Mouse (Mus musculus) testis, postnatal 14 days (tissue): Measurements from ENCODE around the gene Ecm2.

Experiments
- DNase-seq: peaks from one replicate; pipeline ENCODE4 v3.0.0; 2021; ENCODE audit warnings: low spot score

The Ecm2 gene

GRCm38 (mm10) chr13:49504510-49504909 lies at the start of gene Ecm2:
Gene Ecm2, plus strand, starts transcription at chr13:49504810.
- no peak for DNase-seq

GRCm38 (mm10) chr13:49460276-49460675 lies 44.3 kb upstream of the Ecm2 start:
- no peak for DNase-seq

GRCm38 (mm10) chr13:49460692-49461414 lies 43.8 kb upstream of the Ecm2 start:
- DNase-seq = no peak

DNA sequence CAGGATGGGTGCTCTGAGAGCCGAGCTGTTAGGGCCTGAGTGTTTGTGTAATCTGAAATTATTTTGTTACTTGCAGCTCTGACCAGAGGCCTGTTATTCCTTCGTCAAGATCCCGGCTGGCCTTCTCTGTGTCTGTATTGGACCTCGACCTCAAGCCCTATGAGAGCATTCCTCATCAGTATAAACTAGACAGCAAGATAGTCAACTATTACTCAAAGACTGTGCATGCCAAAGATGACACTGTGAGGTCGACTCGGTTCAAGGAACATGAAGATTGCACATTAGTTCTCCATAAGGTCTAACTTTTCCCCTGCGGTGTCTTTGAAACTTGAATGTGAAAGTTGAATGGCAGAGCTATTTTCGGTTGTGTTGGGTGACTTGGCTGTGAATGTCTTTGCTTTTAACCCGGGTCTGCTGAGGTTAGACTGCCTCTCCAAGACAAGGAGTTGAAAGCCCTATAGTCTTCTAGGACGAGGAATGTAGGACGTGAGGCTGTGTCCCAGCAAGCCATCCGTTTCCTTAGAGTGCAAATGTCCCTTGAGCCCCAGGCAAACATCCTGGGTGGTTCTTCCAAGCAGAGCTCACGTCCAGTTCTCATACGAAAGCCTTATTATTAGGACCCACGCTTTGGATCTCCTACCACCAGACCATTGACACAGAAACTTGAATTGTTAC lies 43.0 kb upstream of the Ecm2 start:
- DNase-seq = no peak

GRCm38 (mm10) chr13:49462921-49463320 lies 41.7 kb upstream of the Ecm2 start:
- DNase-seq = no peak

DNA sequence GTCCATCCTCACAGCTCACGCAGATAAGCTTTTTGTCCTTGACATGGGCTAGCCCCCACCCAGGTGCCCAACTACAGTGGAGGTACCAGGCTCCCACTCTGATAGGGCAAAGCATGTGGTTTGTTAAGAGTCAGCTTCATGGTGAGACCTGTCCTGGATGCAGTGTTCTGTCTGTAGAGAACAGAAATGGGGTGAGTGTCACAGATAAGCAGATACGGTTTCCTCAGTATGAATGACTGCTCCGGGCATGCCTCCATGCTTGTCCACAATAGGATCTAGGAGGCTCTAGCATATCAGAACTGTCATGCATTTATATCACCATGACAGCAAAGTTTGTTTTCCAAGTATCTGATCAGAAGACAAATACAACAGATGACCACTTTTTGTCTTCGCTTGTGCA lies 38.7 kb upstream of the Ecm2 start:
- no peak for DNase-seq

DNA sequence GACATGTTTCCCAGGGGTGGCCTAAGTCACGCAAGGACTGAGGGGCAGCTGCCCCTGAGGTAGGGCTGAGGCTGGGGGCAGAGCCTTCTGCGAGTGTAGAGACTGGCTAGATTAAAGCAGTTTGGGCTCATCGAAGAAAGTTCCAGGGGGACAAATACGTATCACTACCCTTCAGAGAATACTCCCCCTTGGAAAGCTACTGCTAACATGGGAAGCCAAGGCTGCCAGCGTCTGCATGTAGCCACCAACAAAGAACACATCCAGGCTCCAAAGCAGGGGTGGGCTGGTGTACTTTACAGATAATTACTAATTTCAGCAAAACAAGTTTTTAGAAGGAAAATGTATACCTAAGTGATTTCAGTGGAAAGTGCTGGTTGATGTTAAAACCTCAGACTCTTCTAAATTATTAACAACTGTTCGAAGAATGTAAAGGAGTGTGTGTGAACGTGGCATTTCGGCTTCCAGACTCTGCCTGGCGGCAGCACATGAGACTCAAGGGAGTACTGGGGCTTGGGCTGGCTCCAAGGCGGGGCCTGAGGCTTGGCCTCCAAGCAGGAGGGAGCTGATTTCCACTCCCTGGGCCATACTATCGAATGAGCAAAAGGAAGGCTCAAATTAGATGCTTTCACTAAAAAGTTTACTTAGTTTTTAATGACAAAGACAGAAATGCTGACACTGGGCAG lies 38.1 kb upstream of the Ecm2 start:
- DNase-seq = peak; percentile 58

- no peak for DNase-seq
These were observed 37.0 kb upstream of the Ecm2 start for GRCm38 (mm10) chr13:49467585-49467984.

DNA sequence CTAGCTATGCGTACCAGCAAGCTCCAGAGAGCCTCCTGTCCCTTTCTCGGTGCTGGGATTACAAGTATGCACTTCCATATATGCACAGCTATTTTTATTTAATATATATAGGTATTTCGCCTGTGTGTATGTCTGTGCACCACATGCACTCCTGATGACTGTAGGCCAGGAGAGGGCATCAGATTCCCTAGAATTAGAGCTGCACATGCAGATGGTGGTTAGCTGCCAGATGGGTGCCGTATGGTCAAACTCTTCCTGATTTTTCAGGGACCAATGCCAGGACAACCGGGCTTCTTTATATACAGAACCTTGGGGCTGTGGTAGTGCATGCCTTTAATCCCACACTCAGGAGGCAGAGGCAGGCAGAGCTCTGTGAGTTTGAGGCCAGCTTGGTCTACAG lies 35.6 kb upstream of the Ecm2 start:
- no peak for DNase-seq

DNA sequence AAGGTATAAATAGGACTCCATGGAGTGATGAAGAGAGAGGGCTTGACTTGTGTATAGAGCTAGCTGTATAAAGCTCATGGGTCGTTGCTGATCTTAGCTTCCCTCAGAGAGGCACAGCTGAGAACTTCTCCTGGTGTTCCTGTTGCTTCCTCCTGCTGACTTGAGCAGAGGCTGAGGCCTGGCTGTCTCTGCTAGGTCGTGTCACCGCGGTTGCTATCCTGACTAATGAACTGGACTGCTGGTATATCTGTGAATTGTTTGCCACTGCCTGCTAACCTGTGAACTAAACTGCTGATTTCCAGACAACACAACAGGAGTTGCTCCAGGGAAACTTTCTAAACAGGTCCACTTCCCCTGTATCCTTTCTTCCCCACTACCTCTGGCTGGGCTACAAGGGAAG lies 34.3 kb upstream of the Ecm2 start:
- DNase-seq = no peak

GRCm38 (mm10) chr13:49470806-49471205 lies 33.8 kb upstream of the Ecm2 start:
- DNase-seq = no peak

DNA sequence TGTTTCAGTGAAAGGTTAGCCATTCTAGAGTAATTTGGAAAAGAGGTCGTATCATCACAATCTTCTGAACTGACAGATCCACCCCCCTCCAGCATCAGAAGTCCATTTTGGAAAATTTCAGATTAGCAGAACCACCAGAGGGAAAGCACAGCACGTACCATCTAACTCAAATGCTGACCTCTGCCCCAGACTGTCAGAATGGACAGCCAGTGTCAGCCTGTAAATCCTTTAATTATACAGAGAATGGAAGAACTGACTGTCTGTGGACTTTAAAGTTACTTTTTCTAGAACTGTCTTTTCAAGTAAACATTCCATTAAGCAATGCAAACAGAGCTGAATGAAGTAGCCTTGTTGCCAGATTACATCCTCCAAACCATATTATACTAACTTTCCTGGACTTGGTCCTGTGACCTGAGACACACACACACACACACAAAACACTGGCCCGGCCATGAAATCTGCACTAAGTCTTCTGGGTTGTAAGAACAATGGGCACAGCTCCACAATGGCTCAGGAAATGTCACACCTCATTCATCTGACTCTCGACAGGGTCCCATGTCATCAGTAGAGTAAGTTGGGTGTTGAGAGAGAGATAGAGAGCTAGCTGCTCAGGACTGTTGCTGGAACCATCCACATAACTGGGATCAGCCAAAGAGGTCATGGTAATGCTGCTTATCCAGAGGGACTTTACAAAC lies 32.5 kb upstream of the Ecm2 start:
- no peak for DNase-seq

DNA sequence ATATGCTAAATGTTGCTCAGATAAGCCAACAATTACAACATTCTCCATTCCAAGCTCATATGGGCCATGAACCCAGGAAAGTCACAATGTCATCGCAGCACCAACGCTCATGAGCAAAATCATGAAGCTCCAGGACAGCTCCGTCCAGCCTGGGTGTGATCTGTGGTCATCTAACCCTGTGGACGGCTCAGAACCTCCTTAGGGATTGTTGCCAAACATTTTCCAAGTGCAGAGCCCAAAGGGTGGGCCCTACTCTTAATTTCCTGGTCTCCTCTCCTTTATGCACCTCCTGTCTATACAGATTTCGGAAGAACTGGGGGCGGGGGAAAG lies 32.0 kb upstream of the Ecm2 start:
- DNase-seq = no peak

GRCm38 (mm10) chr13:49477887-49478286 lies 26.7 kb upstream of the Ecm2 start:
- DNase-seq = no peak

DNA sequence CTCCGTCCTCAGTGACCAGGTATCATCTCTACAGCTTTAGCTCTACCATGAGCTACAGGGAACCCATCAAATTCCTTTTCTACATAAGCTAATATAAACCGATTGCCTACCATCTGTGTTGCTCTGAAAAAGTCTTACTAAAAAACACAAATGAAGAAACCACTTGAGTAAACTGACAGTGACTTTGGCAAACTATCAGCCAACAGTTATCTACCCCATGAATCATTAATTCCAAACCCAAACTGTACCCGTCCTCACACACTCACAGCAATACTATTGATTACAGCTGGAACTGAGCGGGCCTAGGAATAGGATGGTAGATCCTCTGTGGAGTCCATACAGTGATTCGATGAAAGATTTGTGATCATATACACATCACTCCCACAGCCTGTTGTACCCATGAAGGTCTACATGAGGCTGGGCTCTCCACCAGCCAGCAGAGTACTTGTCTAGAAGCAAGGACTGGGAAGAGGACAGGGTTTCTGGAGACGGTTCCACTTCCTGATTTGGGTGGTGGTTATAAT lies 25.7 kb upstream of the Ecm2 start:
- DNase-seq = no peak

DNA sequence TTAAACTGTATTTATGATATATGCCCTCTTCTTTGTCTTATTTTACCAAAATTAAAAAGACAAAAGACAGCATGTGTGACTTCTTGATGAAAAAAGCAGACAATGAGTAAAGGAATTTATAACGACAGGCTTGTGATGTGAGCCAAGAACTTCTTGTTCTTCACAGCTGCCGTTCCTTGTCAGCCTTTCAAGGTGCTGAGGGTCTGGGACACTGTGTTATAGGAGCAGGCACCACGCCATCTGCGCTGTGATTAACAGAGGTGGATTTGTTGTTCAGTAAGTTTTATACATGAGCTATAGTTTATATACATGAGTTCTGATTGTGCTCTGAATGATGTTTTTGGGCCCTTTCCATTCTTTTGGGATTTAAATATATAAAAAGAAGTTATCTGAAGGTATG lies 25.2 kb upstream of the Ecm2 start:
- peak; percentile 73 for DNase-seq

GRCm38 (mm10) chr13:49480057-49480456 lies 24.6 kb upstream of the Ecm2 start:
- peak; percentile 72 for DNase-seq

DNA sequence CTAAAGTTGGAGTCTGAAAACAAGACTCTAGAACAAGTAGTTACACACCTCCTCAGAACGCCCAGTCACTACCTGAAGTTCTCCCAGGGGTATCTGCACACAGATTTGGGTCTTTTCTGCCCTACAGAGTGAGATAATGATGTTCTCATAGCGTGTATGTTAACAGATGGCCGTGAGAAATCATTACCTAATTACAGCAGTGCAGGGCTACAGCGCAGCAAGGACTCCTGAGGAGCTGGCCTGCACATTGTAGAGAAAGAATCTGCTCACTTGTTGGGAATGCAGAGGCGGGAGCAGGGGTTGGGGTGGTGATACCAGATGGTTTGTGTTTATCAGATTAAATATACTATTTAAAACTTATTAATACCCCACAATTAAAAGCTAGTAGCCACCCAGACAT lies 24.1 kb upstream of the Ecm2 start:
- no peak for DNase-seq

GRCm38 (mm10) chr13:49485388-49485787 lies 19.2 kb upstream of the Ecm2 start:
- DNase-seq = no peak

- DNase-seq = no peak
These were observed 11.9 kb upstream of the Ecm2 start, which contains the start of gene Tes3-ps for GRCm38 (mm10) chr13:49492376-49493368. Gene Tes3-ps, plus strand, starts transcription at chr13:49493318.

- DNase-seq = no peak
These were observed 1.2 kb downstream of the Ecm2 start for GRCm38 (mm10) chr13:49505776-49506175.
